Mouse (Mus musculus) limb, embryonic 11.5 days (tissue): Measurements from ENCODE around the gene Ifi35. TPM values are rescaled to one million over a fixed set of nuclear protein-coding genes. Genes with fewer than 3 reads are reported as not detected.
"Not testable (repeated sequence)": the region's sequence is repeated elsewhere in the genome, so short reads cannot be mapped to it uniquely, and the experiment has no call there.

Experiments used
- ATAC-seq: fragments of 200-750 bp; cut with Nextera tagmentation; 2 replicates; pipeline ENCODE4 v1.8.0; 2017; ENCODE audit warnings: low read depth; ENCODE audit not compliant: insufficient number of reproducible peaks, low FRiP score, low TSS enrichment
- DNase-seq: peaks from one replicate; pipeline ENCODE4 v3.0.0-alpha.2; 2015; ENCODE audit warnings: low spot score
- H3K27ac ChIP-seq: fragments of 300-500 bp; sonication (generic); replicated peaks from 2 replicates; pipeline ENCODE4 v1.5.1; 2014; ENCODE audit warnings: low read depth, mild to moderate bottlenecking, low read length
- H3K27me3 ChIP-seq: fragments of 300-500 bp; sonication (generic); 2 replicates; pipeline ENCODE4 v1.6.1; 2014; ENCODE audit warnings: mild to moderate bottlenecking, low read length, mixed read lengths; ENCODE audit not compliant: control insufficient read depth, insufficient read depth
- H3K36me3 ChIP-seq: fragments of 300-500 bp; sonication (generic); 2 replicates; pipeline ENCODE4 v1.6.1; 2014; ENCODE audit warnings: mild to moderate bottlenecking, low read length, moderate library complexity, mixed read lengths; ENCODE audit not compliant: control insufficient read depth, insufficient read depth
- H3K4me1 ChIP-seq: fragments of 300-500 bp; sonication (generic); 2 replicates; pipeline ENCODE4 v1.6.1; 2014; ENCODE audit warnings: low read length, mixed read lengths; ENCODE audit not compliant: control insufficient read depth, insufficient read depth
- H3K4me2 ChIP-seq: fragments of 300-500 bp; sonication (generic); 2 replicates; pipeline ENCODE4 v1.6.1; 2014; ENCODE audit warnings: low read depth, mild to moderate bottlenecking, moderate library complexity; ENCODE audit not compliant: severe bottlenecking
- H3K4me3 ChIP-seq: fragments of 300-500 bp; sonication (generic); 2 replicates; pipeline ENCODE4 v1.5.1; 2014; ENCODE audit warnings: low read depth, low read length
- H3K9ac ChIP-seq: fragments of 300-500 bp; sonication (generic); 2 replicates; pipeline ENCODE4 v1.6.1; 2014; ENCODE audit warnings: mild to moderate bottlenecking, low read length
- H3K9me3 ChIP-seq: fragments of 300-500 bp; sonication (generic); 2 replicates; pipeline ENCODE4 v1.6.1; 2016; ENCODE audit warnings: low read length; ENCODE audit not compliant: control insufficient read depth
- WGBS: fragments of 180-500 bp; shearing (Covaris S2); extraction: QIAGEN DNeasy Blood & Tissue Kit; methylation state at CpG from one replicate; pipeline ENCODE4 v1.1.7; 2014; 5-methylcytosine and 5-hydroxymethylcytosine counted together
- polyA plus RNA-seq: library from polyadenylated mRNA; unstranded; fragments of >200 nt; fragmentation: Nextera tagmentation; extraction: Ambion mirVana; gene quantifications from 2 replicates; pipeline ENCODE4 v1.2.1, GENCODE M21; 2014

Gene Ifi35
- polyA plus RNA-seq, 1 experiment from 2014 or later = 3.3 TPM

DNA sequence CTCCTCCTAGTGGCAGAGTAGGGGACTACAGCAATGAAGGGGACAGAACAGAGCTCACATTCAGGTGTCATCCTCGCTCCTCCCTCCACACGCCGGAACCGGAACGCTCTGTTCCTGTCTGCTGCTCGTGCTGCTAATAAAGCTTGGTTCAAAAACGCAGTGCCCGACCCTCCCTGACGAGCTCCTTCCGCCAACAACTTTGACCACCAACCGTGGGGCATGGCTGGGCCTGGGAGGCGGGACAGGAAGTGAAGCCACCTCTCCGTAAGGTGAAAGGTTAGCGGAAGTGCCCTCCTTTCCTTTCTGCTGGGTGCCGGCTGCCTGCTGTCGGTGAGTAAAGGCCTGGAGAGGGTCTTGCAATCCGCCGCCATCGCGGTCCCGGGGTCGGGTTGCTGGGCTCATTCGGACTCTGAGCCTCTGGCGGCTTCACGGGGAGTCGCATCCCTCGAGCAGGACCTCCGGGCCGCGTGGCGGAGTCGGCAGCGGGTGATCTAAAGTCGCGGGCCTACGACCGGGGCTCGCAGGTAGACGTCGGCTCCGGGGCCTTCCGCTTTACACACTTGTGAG, 6.0 kb upstream of the Ifi35 start, which contains the start of gene Rpl27:
Gene Rpl27, plus strand, starts transcription at position 172 of the 567 bp plus-strand sequence.
- Histone ChIP-seq H3K27ac (peak within 1 kb of the TSS; percentile 86), H3K9ac (peak within 1 kb of the TSS; percentile 93), H3K9me3 (no peaks in the 10 kb centered on the region), H3K27me3 (no peaks in the 10 kb centered on the region), H3K4me1 (peaks cover 10% of the 10 kb centered on the region; the same call in 1 of the 2 replicates), H3K4me2 (peak within 1 kb of the TSS; percentile 95), H3K4me3 (peak within 1 kb of the TSS; percentile 87), H3K36me3 (peaks cover 21% of the 10 kb centered on the region)
- DNase-seq = peak; percentile 99
- ATAC-seq = peak; percentile 98
- WGBS = 0% methylated on average over 42 of the region's 42 CpGs

- Histone ChIP-seq H3K9ac (peak overlapping the region; percentile 93), H3K27ac (peak overlapping the region; percentile 86), H3K4me3 (peak overlapping the region; percentile 87), H3K27me3 (no peaks in the 10 kb centered on the region), H3K4me2 (peak overlapping the region; percentile 95), H3K4me1 (peaks cover 10% of the 10 kb centered on the region; the same call in 1 of the 2 replicates), H3K36me3 (peaks cover 21% of the 10 kb centered on the region), H3K9me3 (no peaks in the 10 kb centered on the region)
- under 1% methylated on average over 14 of the region's 14 CpGs for WGBS
- no peak for DNase-seq
- no peak for ATAC-seq
Measured at GRCm38 (mm10) chr11:101442760-101443159, 5.4 kb upstream of the Ifi35 start.

GRCm38 (mm10) chr11:101446319-101446718, 1.9 kb upstream of the Ifi35 start:
- 93% methylated on average over 1 of the region's 1 CpGs for WGBS
- Histone ChIP-seq H3K36me3 (peaks cover 21% of the 10 kb centered on the region), H3K27ac (no peak overlapping the region), H3K27me3 (no peaks in the 10 kb centered on the region), H3K9ac (no peak overlapping the region), H3K4me2 (no peak overlapping the region), H3K4me3 (no peak overlapping the region), H3K9me3 (no peaks in the 10 kb centered on the region), H3K4me1 (peaks cover 10% of the 10 kb centered on the region; the same call in 1 of the 2 replicates)
- DNase-seq (no peak), ATAC-seq (no peak)

DNA sequence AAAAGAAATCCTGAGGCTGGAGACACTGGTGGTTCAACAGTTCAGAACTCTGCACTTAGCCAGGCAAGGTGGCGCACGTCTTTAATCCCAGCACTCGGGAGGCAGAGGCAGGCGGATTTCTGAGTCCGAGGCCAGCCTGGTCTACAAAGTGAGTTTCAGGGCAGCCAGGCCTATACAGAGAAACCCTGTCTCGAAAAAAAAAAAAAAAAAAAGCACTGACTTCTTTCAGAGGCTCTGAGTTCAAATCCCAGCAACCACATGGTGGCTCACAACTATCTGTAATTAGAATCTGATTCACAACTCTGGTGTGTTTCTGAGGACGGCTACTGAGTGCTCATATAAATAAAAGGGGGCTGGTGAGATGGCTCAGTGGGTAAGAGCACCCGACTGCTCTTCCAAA, 1.3 kb upstream of the Ifi35 start:
- H3K27ac ChIP-seq, H3K4me1 ChIP-seq, DNase-seq, H3K4me3 ChIP-seq, ATAC-seq, H3K9ac ChIP-seq, H3K27me3 ChIP-seq, H3K9me3 ChIP-seq, H3K4me2 ChIP-seq: not testable (repeated sequence)
- peaks cover 21% of the 10 kb centered on the region for H3K36me3 ChIP-seq
- WGBS = 92% methylated on average over 8 of the region's 8 CpGs

DNA sequence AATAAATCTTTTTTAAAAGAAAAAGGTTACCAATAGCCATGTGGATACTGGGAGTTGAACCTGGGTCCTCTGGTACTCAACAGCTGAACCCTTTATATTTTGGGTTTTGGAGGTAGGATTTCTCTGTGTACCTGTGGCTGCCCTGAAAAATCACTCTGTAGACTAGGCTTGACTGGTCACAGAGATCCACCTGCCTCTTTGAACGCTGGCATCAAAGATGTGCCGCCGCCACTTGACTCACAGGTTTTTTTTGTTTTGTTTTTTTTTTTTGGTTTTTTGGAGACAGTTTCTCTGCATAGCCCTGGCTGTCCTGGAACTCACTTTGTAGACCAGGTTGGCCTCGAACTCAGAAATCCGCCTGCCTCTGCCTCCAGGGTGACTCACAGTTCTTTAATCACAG, 421 bp upstream of the Ifi35 start:
- ATAC-seq (no peak), DNase-seq (no peak)
- peaks cover 10% of the 10 kb centered on the region; the same call in 1 of the 2 replicates for H3K4me1 ChIP-seq
- 84% methylated on average over 5 of the region's 5 CpGs for WGBS
- H3K27me3 ChIP-seq = no peaks in the 10 kb centered on the region
- H3K36me3 ChIP-seq = peaks cover 21% of the 10 kb centered on the region
- H3K27ac ChIP-seq = no peak overlapping the region
- no peak overlapping the region for H3K4me3 ChIP-seq
- no peak overlapping the region; the same call in 1 of the 2 replicates for H3K4me2 ChIP-seq
- no peak overlapping the region for H3K9ac ChIP-seq
- no peaks in the 10 kb centered on the region for H3K9me3 ChIP-seq

- Histone ChIP-seq H3K9ac (no peak overlapping the region), H3K27ac (no peak overlapping the region), H3K9me3 (no peaks in the 10 kb centered on the region), H3K36me3 (peaks cover 16% of the 10 kb centered on the region), H3K4me2 (no peak overlapping the region), H3K4me3 (no peak overlapping the region), H3K27me3 (no peaks in the 10 kb centered on the region), H3K4me1 (peaks cover under 1% of the 10 kb centered on the region; the same call in 1 of the 2 replicates)
- WGBS = 85% methylated on average over 4 of the region's 4 CpGs
- DNase-seq (no peak), ATAC-seq (no peak)
Measured at GRCm38 (mm10) chr11:101448899-101449298, 692 bp downstream of the Ifi35 start.

DNA sequence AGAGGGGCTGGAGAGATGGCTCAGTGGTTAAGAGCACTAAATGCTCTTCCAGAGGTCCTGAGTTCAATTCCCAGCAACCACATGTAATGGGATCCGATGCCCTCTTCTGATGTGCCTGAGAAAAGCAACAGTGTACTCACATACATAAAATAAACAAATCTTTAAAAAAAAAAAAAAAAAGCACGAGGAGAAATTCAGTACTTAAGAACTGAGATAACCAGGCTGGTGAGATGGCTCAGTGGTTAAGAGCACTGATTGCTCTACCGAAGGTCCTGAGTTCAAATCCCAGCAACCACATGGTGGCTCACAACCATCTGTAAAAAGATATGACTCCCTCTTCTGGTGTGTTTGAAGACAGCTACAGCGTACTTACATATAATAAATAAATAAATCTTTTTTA, 1.4 kb downstream of the Ifi35 start:
- WGBS = 87% methylated on average over 4 of the region's 4 CpGs
- not testable (repeated sequence) for H3K4me2 ChIP-seq, H3K4me3 ChIP-seq, H3K9me3 ChIP-seq, H3K27ac ChIP-seq, DNase-seq, H3K4me1 ChIP-seq, ATAC-seq, H3K27me3 ChIP-seq, H3K9ac ChIP-seq, H3K36me3 ChIP-seq

DNA sequence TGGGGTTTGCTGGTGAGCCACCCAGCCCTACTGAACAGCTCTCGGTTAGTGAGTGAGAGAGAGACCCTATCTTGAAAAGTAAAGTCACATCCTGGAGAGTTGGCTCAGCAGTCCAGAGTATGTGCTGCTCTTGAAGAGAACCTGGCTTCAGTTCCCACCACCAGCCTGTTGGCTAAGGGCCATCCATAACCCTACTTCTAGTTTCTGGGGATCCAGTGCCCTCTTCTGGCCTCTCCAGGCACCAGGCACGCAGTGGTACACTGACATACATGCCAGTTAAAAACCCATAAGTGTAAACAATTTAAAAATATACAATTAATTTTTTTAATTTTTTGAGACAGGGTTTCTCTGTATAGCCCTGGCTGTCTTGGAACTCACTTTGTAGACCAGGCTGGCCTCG, 2.2 kb downstream of the Ifi35 start:
- ATAC-seq (no peak), DNase-seq (no peak)
- H3K36me3 ChIP-seq = peaks cover 3% of the 10 kb centered on the region; the same call in 1 of the 2 replicates
- H3K4me1 ChIP-seq = no peaks in the 10 kb centered on the region
- no peak overlapping the region for H3K9ac ChIP-seq
- H3K4me2 ChIP-seq = no peak overlapping the region
- H3K27me3 ChIP-seq = no peaks in the 10 kb centered on the region
- no peak overlapping the region for H3K27ac ChIP-seq
- no peak overlapping the region for H3K4me3 ChIP-seq
- H3K9me3 ChIP-seq = no peaks in the 10 kb centered on the region
- WGBS = 81% methylated on average over 3 of the region's 3 CpGs

GRCm38 (mm10) chr11:101451536-101451935, 3.3 kb downstream of the Ifi35 start:
- Histone ChIP-seq H3K36me3 (no peaks in the 10 kb centered on the region), H3K9ac (no peak overlapping the region), H3K4me2 (no peak overlapping the region), H3K9me3 (no peaks in the 10 kb centered on the region), H3K4me1 (no peaks in the 10 kb centered on the region), H3K27ac (no peak overlapping the region), H3K27me3 (no peaks in the 10 kb centered on the region), H3K4me3 (no peak overlapping the region)
- ATAC-seq (no peak), DNase-seq (no peak)
- WGBS = 92% methylated on average over 10 of the region's 10 CpGs
